Mouse (Mus musculus) left cerebral cortex, adult 9 months (tissue): ENCODE data around the gene Bmp7.

Experiments
- DNase-seq, 2 experiments: peaks; one replicate each; pipeline ENCODE4 v3.0.0; 2022; ENCODE audit warnings: low spot score in 2 of 2

Gene Bmp7

GRCm38 (mm10) chr2:172940003-172940798 is at the start of gene Bmp7:
TSS of gene Bmp7 (minus strand) at chr2:172940321.
- DNase-seq: peak in 1 of 2 experiments; percentile 22

GRCm38 (mm10) chr2:172982776-172983561 is 42.8 kb upstream of the Bmp7 start:
- no peak for DNase-seq

- DNase-seq: no peak
Measured at GRCm38 (mm10) chr2:172979666-172980345, 39.7 kb upstream of the Bmp7 start.

- DNase-seq: no peak
Measured at GRCm38 (mm10) chr2:172978131-172978633, 38.1 kb upstream of the Bmp7 start.

GRCm38 (mm10) chr2:172977409-172978130 is 37.4 kb upstream of the Bmp7 start, which contains the start of gene Spo11:
TSS of gene Spo11 (plus strand) at chr2:172977700.
- no peak for DNase-seq

- DNase-seq: no peak
Measured at GRCm38 (mm10) chr2:172976661-172977238, 36.6 kb upstream of the Bmp7 start.

- DNase-seq: no peak
Measured at GRCm38 (mm10) chr2:172975159-172975558, 35.0 kb upstream of the Bmp7 start.

GRCm38 (mm10) chr2:172974701-172975100 is 34.6 kb upstream of the Bmp7 start:
- no peak for DNase-seq

- no peak for DNase-seq
Measured at GRCm38 (mm10) chr2:172973806-172974565, 33.9 kb upstream of the Bmp7 start.

GRCm38 (mm10) chr2:172971865-172972264 is 31.7 kb upstream of the Bmp7 start:
- no peak for DNase-seq

GRCm38 (mm10) chr2:172966480-172966879 is 26.4 kb upstream of the Bmp7 start:
- DNase-seq: no peak

- DNase-seq: no peak
Measured at GRCm38 (mm10) chr2:172965249-172965648, 25.1 kb upstream of the Bmp7 start.

GRCm38 (mm10) chr2:172961211-172961610 is 21.1 kb upstream of the Bmp7 start:
- DNase-seq: no peak

- DNase-seq: no peak
Measured at GRCm38 (mm10) chr2:172960350-172960749, 20.2 kb upstream of the Bmp7 start.

GRCm38 (mm10) chr2:172959006-172959768 is 19.1 kb upstream of the Bmp7 start:
- no peak for DNase-seq

GRCm38 (mm10) chr2:172958579-172958978 is 18.5 kb upstream of the Bmp7 start:
- DNase-seq: no peak

- DNase-seq: no peak
Measured at GRCm38 (mm10) chr2:172951976-172952375, 11.9 kb upstream of the Bmp7 start.

GRCm38 (mm10) chr2:172950722-172951121 is 10.6 kb upstream of the Bmp7 start:
- DNase-seq: no peak

GRCm38 (mm10) chr2:172950119-172950676 is 10.1 kb upstream of the Bmp7 start:
- DNase-seq: no peak
